Mouse (Mus musculus): Measurements from ENCODE around the gene Prune1.

Gene Prune1

DNA sequence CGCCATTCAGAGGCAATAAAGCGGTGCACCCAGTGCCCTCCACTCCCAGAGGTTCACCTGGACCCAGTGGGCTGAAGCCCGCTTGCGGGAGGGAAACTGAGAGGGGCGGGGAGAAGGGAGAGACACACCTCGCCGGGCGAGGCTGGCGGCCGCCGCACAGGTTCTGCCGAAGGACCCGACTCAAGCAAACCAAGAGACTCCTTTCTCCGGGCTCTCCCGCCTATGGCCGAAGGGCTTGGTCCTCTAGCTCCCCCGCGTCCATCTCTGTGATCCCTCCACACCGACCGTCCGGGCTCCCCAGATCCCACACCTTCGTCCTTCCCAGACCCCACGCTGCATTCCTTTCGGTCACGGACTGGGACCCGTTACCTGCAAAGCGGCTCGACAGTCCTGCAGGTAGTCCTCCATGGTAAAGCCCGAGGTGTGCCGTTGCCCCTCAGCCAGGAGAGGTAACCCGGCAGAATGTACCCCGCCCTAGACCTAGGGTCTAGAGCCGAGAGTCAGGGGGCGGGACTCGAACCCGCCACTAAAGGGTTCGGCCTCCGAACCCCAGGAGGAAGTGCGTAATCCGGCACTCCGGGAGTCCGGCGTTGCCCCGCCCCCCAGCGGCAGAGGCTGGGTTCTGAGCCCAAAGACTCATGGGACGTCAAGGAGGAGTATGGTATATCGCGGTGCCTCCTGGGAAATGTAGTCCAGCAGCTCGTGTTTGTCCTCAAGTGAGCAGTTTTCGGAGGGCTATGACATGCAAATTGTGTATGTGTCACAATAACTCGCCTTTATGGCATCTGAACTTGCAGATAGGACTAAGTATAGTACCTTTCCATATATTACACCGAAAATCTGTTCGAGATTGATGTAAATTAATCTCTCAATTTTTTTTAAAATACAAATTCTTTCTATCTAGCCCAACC, at the start of gene Prune1, which contains the start of gene Mindy1:
Gene Prune1 (minus strand): TSS at position 861 of the 911 bp plus-strand sequence.
Gene Mindy1 (plus strand): TSS at position 130 of the 911 bp plus-strand sequence.
- peak; percentile 99 for DNase-seq (ENCODE audit: low spot score in 2 of 2)

DNA sequence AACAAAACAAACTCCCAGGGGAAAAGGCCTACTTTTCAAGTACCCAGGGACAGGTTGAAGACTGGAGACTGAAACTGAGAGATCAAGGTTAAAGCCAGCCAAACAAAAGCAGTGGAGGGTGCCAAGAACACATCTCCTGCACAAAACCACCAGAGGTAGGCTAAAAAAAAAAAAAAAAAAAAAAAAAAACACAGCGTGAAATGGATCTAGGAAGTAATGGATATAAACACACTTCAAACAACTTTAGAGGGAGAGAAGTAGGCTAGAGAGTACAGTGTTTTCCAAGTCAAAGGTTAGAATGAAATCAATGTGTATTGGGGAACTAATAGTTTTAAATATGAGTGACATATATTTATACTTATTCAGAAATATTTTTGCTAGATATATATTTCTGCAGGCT, 49.7 kb upstream of the Prune1 start:
- DNase-seq (ENCODE audit: low spot score in 2 of 2), result no peak

DNA sequence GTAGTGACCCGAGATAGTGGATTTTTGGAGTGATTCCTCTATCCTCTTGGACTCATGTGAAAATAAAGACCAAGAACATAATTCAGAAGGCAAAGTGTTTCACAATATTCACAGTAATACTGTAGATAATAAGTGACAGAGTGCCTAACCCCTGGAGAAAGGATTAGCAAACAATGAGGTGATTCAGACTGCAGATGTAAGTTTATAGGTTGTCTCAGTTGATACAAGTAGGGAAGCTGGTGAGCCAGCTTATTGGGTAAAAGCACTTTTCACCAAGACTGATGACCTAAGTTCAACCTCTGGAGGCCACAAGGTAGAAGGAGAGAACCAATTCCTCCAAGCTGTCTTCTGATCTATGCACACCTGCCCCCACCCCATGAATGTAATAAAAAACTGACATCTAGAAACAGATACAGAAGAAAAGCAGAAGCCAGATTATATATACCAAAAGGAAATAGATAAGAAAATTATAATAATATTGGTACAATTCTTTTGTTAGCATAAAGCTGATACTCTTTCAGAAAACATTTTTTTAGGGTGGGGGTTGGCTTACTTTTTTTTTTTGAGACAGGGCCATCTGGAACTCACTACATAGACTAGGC, 47.0 kb upstream of the Prune1 start:
- DNase-seq (ENCODE audit: low spot score in 2 of 2), result no peak

DNA sequence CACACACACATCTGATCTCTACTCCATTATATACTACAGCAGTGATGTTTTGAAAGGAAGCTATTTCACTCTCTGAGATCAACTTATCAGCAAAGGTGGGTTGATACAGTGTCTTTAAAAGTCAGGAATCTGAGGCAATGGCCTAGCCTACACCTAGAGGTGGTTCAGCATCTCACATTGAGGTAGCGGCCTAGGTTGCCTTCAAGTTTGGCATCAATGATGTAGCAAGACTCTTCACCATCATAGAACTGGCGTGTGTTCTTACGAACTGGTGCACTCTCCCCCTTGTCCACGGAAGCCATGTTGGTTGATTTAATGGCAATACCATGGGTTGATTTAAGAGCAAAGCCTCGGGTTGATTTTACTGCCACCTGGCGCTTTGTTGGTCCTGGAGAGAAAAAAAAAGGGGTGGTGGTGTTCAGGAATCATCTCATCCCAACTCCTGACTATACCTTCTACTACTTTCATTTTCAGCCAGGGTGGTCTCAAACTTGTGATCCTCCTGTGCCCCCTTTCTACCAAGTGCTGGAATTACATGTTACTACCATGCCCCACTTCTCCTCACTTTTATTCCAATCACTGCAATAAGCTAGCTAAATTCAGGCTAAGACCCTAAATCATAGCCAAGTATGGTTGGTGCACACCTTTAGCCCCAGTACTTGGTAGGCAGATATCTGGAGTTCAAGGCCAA, 42.7 kb upstream of the Prune1 start:
- DNase-seq (ENCODE audit: low spot score in 2 of 2), result no peak

DNA sequence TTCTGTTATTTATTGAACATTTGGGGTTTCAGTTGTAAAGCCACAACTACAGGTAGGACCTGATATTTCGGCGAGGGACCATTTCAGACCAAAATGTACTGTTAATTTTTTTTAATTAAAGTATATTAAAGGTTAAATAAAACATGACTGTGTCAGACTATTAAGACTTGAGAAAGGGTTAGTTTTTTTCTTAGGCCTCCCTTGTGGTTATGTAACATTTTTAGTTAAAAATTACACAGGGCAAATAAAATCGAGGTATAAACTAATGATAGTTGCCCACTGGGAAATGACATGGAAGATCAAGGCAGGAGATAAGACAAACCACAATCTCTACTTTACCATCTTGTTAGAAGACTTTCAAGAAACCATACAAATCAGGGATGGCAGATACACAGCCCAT, 41.6 kb upstream of the Prune1 start:
- DNase-seq (ENCODE audit: low spot score in 2 of 2), result no peak

DNA sequence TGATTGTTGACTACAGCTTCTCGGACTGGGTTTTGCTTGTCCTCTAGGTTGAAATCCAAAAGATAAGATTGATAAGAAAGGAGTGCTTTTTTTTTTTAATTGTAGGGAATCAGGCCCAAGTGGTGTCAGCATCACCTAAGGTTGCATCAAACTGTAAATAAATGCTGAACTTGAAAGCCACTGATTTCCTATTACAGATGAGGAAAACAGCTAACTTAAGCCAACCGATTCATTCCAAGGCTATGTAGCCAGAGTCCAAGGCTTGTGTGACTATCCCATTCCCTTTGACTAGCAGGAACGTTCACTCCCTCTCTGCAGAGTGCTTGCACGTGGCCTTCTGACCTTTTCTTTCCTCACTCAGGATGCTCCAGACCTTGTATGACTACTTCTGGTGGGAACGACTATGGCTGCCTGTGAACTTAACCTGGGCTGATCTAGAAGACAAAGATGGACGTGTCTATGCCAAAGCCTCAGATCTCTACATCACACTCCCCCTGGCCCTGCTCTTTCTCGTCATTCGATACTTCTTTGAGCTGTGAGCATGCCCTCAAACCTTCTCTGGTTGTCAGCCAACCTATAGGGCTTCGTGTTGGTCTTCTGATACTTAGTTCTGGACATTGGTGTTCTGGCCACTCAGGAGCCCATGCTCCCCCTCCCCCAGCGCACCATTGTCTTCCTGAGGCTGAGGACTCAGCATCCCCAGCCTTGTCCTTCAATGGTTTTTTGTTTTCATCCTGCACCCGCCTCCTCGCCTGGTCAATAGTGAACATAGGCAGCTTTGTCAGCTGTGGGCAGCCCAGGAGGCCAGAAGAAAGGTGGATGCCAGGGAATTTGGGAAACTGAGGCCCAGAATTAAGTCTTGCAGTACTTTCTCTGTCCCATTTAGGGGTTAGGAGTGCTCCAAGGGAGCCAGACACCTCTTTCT, 38.1 kb upstream of the Prune1 start:
- no peak for DNase-seq (ENCODE audit: low spot score in 2 of 2)

DNA sequence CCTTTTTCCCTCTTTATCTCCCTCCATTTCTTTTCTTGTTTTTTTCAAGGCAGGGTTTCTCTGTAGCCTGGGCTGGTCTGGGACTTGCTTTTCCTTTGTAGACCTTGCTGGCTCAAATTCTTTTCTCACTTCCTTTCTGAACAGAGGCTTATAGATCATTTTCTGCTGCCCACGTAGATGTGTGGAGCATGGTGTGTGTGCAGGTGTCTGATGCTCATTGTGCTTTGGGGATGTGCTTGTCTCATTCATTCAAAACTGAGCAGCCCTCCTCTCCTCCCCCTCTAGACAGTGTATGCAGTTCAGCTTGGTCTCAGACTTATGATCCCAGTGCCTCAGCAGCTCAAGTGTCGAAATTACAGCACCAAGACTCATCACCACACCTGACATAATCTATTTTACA, 37.2 kb upstream of the Prune1 start:
- DNase-seq (ENCODE audit: low spot score in 2 of 2), result no peak

DNA sequence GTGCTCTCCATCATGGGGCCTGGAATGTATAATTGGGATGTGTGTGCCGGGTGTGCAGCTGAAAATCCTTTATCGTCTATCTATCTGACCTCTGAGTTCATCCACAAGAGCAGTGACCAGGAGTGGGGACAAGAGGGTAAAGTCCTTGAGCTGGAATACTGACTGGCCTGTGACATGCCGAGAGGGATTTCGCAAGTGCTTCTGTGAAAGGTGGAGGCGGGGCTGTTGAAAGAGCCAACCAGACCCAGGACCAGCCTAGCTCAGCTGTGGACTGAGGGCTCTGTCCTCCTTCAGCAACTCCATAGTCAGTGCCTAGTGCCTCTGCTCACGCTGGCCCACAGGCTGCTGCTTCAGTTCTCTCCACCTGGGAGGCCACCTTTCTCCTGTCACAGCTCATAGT, 36.7 kb upstream of the Prune1 start:
- DNase-seq (ENCODE audit: low spot score in 2 of 2), result peak in 1 of 2 experiments; percentile 59

DNA sequence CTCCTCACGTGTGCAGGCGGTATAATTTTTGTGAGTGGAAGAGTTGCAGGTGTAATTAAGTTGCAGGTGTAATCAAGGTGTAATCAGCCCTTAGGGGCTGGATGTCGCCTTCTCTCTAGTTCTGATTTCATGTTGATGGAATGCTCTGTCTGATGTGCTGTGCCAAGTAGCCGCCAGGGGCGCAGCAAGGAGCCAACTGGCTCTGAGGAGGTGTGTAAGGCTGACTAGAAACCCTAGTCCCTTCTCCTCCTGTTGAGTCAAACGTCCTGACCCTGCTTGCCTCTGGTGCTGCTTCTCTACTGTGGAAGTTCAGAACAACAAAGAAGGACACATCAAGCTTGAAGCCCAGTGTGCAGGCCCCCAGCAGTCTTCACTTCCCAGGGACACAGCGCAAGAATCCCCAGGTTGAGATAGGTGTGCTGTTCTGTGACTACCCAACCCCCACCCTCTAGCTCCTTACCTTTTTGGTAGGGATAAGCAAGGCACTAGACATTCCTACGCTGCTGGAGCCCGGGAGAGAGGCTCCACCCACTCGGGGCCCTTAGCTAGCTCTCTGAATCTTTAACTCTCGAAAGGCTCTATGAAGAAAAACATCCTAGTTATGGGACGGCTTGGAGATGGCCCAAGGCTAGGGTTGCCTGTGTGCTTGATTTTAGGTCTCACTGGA, 35.7 kb upstream of the Prune1 start:
- peak; percentile 73 to 84 for DNase-seq (ENCODE audit: low spot score in 2 of 2)

DNA sequence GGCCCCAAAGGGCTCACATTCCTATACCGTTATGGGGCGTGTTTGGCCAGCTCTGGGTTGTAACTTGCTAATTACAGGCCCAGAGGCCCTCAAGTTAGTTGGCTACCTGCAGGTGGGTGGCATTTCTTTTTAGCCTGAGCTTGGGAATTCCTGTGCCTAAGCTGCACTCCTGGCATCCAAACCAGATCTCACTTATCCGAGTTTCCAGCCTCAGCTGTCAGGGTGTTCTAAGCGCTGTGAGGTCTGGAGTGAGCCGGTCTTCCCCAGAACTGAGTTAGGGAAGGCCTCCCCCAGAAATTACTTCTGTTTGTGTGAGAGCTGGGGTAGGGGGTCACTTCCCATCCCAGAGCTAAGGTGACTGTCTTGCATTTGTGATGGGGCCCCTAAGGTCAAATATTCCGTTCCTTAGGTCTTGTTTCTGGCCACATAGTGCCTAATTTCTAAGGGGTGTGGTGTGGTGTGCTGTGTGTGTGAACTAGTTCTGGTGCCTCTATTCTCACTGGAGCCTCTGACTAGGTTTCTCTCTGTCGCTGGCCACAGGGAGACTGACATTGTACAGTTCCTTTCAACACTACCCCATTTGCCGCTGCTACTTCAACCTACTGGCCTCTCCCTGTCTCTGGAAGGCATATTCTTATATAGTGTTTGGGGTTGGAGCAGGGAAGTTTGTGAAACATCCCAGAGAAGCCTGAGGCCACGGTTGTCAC, 34.1 kb upstream of the Prune1 start:
- no peak for DNase-seq (ENCODE audit: low spot score in 2 of 2)

DNA sequence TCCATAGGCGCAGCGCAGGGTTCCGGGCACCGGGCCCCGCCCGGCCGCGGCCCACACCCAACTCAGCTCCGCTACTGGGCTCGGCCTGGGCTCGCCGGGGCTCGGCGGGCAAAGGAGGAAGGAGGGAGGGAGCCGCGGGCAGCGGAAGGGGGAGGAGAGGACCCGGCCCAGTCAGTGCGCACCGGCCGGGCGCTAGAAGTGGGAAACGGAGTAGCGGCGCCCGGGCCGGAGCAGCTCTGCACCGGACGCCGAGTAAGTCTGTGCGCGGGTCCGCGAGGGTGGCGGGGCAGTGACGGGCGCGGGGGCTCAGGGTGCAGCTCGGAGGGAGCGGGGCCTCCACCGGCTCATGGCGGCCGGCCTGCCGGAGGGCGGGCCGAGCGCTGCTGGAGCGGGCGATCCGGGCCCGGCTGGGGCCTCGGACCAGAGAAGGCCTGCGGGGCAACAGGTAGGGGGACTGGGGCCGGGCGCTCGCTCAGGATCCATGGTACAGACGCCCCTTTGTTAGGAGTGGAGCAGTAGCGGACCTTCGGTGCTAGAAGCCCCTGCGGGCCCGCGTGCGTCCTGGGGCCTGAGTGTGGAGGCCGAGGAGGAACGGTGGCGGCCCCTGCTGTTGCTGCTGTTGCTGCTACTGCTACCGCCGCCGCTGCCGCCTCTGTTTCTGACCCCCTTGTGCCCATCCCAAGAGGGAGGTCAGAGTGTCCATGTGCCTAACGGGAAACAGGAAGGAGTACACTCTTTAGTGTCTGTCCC, 33.4 kb upstream of the Prune1 start:
- DNase-seq (ENCODE audit: low spot score in 2 of 2), result peak; percentile 95 to 97

DNA sequence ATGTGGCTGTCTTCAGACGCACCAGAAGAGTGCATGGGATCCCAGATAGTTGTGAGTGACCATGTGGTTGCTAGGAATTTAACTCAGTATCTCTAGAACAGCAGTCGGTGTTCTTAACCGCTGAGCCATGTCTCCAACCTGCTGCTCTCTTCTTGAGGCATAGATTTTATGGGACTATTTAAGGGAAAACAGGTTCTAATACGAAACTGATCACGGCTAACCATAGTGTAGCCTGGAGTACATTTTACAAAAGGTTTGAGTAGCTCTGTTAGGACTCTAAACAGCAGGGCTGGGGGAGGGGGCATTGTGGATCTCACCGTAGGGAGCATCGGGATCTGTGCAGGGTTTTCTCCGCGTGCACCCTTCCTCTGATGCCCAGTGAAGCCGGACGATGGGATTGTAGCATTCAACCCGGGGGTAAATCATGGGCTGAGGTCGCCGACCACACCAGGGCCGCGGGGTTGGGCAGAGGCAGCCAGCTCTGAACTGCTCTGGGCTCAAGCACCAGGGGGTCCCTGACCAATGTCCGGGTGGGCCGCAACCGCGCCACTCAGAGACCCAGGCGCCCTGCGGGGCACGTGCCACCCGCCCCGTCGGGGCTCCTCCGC, 32.7 kb upstream of the Prune1 start, which contains the start of gene Cers2:
Gene Cers2 (plus strand): TSS at position 306 of the 608 bp plus-strand sequence.
- DNase-seq (ENCODE audit: low spot score in 2 of 2), result no peak

DNA sequence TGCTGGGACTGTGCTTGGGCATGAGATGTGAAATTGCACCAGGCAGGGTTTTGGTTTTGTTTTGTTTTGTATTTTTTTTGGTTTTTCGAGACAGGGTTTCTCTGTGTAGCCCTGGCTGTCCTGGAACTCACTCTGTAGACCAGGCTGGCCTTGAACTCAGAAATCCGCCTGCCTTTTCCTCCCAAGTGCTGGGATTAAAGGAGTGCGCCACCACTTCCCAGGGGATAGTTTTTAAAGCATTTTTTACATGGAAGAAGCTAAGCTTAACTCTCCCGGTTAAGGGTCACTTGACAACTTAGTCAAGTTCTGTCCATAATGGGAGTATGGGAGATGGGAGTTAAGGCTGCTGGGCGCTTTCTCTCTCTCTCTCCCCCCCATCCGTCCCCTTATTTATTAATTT, 32.2 kb upstream of the Prune1 start:
- no peak for DNase-seq (ENCODE audit: low spot score in 2 of 2)

DNA sequence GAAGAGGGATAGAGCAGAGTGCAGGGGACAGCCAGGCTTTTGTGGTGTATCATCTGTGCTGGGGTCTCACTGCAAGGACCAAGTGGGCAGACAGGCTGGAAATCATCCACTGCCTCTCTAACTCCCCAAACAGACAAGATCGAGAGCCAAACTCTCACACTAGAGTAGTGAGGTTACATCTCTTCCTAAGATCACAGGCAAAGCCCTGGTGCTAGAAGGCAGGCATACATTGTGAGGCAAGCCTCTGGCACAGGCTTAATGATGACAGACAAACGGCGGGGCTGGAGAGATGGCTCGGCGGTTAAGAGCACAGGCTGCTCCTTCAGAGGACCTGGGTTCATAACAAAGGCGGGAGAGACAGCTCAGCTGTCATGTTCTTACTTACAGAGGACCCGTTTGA, 31.6 kb upstream of the Prune1 start:
- no peak for DNase-seq (ENCODE audit: low spot score in 2 of 2)

DNA sequence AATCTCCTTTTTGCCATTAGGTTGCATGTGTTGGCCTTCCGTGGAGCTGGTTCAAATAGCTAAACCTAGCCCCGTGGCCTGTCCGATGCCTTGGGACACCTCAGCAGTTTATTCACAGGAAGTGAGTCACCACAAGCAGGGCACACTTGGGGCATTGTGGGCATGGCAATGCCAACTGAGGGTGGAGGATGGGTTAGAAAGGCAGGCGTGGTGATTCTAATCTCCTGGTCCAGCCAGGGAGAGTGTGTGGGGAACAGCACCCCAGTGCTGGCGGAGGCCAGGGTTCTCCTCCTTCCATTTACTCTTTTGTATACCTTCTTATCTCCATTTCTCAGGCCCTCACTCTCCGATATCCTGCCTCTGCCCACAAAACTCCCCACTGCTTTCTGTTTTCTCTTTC, 30.7 kb upstream of the Prune1 start:
- DNase-seq (ENCODE audit: low spot score in 2 of 2), result peak; percentile 68 to 77

DNA sequence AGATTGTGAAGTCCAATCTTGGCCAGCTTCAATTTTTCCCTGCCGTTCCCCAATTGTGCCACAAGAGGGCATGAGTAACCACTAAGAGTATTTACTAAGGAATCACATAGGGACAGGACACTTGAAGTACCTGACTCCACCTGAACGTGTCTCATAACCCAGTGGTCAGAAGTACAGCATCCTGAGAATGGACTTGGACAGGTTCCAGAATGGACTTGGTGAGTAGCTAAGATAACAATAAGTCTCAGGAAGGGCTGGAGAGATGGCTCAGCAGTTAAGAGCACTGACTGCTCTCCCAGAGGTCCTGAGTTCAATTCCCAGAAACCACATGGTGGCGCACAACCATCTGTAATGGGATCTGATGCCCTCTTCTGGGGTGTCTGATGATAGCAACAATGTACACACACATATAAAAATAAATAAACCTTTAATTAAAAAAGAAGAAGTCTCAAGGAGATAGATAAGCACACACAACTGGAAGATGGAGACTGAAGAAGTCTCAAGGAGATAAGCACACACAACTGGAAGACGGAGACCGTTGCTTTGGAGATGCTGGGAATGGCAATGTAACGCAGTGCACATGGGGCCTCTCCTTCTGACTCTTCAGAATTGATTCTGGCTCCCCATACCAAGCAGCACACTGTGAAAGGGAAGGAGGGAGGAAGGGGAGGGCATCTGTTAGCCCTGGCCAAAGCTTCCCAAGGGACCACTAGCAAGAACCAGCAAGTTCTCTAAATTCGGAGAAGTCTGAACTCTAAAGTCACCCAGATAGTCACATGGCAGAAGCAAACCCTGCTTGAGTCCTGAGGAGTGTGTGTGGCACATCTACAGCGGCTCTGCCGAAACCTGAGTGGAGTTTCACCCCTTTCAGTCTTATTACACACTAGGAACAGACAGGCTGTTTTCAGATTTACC, 29.3 kb upstream of the Prune1 start:
- DNase-seq (ENCODE audit: low spot score in 2 of 2), result peak; percentile 72 to 82

DNA sequence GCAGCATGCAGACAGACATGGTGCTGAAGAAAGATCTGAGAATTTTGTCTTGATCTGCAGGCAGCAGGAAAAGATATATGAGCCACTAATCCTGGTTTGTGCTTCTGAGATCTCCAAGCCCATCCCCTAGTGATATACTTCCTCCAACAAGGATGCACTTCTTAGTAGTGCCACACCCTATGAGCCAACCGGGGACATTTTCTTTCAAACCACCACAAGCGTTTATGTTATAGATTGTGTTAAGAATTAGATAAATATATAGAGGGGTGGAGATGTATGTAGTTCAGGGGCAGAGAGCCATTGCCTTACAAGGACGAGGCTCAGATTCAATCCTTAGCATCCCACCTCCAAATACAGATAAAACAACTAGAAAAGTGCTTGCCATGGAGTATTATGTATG, 28.6 kb upstream of the Prune1 start:
- no peak for DNase-seq (ENCODE audit: low spot score in 2 of 2)

DNA sequence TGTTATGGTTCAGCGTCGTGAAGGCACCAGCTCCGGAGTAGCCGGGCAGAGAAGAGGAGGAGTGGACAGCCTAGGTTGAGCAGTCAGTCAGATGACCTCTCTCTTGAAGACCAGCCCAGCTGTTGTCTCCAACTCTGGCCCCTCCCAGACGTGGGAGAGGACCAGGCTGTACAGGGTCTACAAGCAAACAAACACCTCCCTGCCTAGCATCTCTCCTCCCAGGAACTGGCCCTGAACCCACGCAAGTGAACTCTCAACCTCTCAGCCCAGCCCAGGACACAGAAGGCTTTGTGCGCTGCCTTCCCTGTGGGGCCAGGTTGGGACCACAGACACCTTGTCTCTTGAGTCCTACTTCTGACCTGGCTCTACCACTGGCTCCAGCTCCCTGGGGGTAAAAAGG, 25.2 kb upstream of the Prune1 start, which contains the start of gene Anxa9:
Gene Anxa9 (minus strand): TSS at position 77 of the 400 bp plus-strand sequence.
- no peak for DNase-seq (ENCODE audit: low spot score in 2 of 2)
